Mouse (Mus musculus): ENCODE measurements around the gene Zeb2.
A peak's percentile ranks its signal among the peaks of the same experiment; 100 is the strongest.
"Not testable (repeated sequence)": the region's sequence is repeated elsewhere in the genome, so short reads cannot be mapped to it uniquely, and the experiment has no call there.

The Zeb2 gene

DNA sequence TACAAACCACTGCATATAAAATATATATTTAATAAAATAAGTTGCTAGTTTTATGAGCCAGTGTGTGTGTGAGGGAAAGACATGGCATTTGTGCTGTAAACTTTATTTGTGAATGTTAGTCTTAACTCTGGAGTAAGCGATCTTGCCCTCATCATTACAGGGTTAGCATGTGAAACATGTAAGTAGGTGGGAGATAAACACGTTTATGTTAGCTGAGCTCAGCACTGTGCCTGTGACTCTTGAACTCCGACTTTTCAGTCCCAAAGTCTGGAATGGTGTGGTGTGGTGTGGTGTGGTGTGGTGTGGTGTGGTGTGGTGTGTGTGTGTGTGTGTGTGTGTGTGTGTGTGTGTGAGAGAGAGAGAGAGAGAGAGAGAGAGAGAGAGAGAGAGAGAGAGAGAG, 5.6 kb downstream of the Zeb2 start:
- not testable (repeated sequence) for DNase-seq

GRCm38 (mm10) chr2:45110757-45111411, 6.3 kb downstream of the Zeb2 start:
- peak; percentile 66 for DNase-seq

DNA sequence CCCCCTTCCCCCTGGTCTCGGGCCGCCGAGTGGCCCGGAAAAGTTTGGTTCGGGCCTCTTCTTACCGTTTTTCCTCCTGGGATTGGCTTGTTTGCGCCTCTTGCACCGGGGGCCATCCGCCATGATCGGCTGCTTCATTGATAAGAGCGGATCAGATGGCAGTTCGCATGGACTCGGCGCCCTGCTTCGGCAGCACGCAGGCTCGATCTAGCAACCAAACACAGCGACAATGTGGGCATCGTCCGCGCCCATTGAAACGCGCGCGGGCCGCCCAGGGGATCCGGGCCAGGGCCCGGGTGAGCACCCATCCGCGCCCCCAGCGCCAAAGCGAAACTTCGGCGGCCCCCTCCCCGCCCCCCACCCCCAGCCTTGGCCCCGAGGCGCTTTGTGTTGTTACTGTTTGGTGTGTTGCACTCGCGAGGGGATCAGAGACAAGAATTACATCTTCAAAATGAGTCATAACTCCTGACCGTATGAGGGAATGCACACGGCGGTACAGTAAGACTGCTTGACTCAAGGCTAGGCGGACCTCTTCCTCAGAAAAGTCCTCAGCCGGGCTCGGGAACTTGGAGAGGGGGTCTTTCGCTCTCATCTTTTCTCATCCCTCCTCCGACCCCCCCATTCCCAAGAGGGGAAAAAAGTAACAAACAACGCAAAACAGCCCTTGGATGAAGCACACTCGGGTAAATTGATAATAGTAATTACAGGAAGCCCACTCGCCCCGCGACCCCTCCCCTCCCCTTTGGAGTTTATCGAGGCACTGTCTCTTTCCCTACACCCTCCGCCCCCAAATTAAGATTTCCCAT, 7.0 kb downstream of the Zeb2 start:
- DNase-seq: peak; percentile 77

GRCm38 (mm10) chr2:45109161-45109950, 7.8 kb downstream of the Zeb2 start:
- DNase-seq: peak; percentile 53

DNA sequence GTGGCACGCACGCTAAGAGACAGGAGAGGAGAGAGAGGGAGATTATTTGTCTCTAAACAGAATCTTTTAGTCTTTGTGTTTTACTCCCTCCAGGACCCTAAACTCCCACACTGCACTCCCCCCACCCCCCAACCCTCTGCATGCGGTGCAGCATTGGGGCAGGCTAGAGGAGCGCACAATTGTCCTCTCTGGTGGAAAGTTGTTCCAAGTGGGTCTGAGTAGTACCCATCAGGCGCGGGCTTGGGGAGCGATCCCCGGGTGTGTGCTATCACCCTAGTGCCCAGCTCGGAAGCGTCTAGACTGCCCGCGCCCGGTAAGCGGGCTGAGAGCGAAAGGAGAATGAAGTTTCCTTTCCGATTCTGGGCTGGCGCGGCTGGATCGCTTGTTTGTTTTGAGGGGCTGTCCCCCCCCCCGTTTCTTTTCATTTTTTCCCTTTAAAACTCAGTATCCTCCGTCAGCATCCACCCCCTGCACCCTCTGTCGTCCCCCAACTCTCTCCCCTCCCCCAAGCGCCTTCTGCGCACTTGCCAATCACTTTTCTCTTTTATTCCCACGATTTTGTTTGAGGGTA, 8.6 kb downstream of the Zeb2 start:
- peak; percentile 66 for DNase-seq

DNA sequence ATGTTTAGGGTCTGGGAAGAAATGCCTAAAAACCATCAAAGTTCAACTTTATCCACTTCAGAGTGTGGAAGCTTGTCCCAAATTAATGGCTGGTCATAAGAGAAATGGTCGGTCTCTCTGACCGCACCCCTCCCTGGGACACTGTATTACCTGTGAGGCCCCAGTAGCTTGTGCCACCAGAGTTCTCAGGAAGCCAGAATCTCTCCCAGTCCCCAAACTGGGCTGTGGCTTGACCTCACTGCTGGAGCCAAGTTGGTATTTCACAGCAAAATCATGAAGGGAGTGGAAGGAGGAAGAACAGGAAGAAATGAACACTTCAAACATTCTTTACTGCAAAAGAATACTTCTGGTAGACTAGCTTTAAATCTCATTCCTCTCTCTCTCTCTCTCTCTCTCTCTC, 9.6 kb downstream of the Zeb2 start:
- no peak for DNase-seq

- no peak for DNase-seq
These were observed 11.0 kb downstream of the Zeb2 start for GRCm38 (mm10) chr2:45105922-45106851.

DNA sequence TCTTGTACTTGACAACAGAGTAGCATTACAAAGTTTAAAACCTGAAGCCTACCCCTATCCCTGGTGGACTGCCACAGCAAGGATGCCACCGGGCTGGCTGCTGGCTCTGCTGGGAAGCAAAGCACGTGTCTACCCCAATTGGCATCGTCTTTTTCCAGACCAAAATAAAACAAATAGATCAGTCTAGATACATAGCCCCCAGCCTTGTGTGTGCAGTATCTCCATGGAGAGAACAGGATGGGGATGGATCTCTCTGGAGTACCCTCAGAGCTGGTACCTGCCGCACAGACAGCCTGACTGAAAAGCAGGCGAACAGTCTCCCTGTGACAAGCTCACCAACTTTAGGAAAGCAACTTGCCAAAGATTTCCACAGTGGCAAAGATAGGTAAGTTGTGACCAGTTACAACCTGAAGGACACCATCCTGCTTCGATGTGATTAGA, 11.9 kb downstream of the Zeb2 start:
- no peak for DNase-seq

DNA sequence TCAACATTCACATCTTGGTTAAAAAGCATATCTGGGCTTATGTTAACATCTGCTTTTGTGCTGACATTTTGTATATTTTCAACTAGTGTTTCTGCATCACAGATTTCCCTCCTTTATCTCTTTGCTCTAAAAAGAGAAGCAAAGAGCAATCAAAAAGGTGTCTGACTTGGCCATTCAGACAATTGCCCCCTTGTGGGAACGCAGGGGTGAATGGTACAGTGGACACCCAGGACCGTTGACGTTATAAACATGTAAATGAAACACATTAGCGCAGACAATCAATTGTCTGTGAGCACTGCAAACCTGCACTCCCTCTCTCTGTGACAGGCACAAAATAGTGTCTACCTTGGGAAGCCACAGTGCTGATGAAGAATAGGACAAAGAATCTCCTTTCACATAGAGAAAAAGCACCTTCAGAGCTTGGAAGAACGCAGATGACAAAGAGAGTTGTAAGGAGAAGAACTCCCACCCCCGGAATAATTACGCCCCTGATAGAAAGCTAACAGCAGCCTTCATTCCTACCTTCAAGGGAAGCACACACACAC, 12.6 kb downstream of the Zeb2 start:
- no peak for DNase-seq

DNA sequence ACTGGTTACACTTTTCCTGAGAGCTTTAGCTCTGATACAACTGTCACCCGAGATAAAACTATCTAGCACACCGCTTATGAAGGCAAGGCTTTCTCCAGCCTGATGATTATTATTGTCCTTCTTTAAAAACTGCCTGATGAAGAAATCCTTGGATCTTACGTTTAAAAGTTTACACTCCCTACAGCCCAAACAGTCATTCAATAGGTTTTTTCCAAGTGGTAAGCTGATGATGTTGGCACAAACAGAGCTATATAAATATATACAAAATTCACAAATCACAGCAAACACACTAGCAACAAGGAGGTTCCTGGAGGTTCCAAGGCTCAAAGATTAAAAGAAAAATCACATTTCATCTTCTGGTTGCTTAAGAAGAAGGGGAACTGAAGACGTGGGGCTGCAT, 13.1 kb downstream of the Zeb2 start:
- DNase-seq: no peak

GRCm38 (mm10) chr2:45103021-45103983, 13.9 kb downstream of the Zeb2 start:
- no peak for DNase-seq

DNA sequence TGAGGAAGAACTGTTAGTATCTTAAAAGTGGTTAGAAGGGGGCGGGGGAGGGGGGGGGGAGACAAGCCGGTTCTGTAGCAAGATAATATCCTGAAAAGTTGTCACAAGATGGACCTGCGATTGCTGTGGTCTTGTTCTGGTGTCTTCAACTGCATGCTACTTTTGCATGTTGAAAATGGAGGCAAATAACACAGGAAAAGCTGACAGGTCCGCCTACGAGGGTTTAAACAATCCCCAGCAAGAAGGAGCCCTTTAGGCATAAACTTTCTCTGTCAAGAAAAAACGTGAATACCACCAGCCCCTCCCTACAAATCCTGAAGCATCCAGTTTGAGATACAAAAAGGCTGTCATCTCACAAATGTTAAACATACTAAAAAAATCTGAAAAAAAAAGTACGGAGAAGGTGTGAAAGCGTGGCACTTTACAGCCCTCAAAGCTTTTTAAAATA, 15.0 kb downstream of the Zeb2 start:
- DNase-seq: no peak

DNA sequence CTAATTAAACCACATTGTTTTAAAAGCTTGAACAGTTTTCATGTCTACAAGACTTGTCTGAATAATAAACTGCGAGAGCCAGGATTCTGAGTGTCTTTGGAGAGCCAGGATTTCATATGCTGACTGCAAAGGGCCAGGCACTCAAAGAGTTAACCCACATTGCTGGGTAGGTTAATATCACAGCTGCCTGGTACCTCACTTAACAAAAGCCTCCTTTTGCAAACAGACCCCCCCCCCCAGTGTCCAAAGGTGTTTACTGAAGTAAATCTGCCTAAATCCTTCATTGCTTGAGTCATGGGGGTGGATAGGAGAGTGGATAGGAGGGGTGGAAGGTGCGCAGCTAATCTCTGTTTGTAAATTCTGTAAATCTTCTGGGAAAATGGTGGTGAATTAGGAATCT, 15.6 kb downstream of the Zeb2 start:
- no peak for DNase-seq

- DNase-seq: no peak
These were observed 16.2 kb downstream of the Zeb2 start for GRCm38 (mm10) chr2:45101040-45101439.

DNA sequence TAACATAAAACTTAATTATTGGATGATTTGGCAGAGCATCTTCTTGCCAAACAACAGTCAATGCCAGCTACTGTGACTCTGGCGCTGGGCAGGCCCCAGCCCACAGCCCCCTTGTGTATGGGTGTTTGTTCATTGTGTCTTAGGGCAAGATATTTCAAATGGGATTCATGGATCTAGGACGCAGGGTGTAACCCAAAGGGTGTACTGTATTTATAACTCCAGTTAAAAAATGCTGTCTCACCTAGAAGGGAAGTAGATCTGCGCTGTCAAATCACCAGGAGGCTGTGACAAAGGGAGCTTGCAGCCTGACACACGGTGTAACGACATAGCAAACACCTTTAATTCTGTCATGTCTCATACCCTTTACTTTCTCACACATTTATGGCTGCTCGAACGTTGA, 16.6 kb downstream of the Zeb2 start:
- DNase-seq: no peak

DNA sequence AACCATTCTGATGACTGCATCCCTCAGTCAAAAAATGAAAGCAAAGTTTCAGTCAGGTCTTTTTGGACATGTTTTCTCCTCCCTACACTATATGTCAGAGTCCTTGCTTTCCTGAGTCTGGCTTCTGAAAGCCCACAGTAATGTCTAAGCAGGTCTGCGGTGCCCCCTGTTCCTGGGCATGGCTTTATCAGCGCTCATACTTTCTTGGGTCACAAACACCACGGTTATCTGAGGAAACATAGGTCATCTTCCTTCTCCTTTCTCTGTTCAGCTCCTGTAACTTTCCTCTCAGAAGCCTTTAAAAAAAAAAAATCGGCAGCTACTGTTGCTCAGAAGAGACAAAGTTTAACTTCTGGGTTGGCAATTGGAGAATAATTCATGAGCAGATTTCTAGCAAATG, 17.2 kb downstream of the Zeb2 start:
- no peak for DNase-seq

DNA sequence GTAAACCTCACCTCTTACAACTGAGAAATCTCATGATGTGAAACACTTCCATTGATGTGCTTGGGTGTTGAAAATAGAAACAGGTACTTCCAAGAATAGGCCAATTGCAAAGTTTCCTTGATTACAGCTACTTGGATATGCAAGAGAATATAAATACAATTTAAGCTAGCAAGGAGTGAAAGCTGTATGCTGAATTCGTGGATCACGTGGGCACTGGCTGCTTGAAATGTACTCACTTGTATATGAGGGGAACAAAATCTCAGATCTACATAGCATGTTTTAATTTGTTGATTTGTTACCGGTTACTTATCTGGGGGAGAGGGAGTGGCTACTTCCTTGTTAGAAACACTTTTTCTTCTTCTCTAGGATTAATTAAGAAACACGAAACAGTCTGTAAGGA, 18.1 kb downstream of the Zeb2 start:
- DNase-seq: peak; percentile 1

- DNase-seq: peak; percentile 54
These were observed 19.2 kb downstream of the Zeb2 start for GRCm38 (mm10) chr2:45097969-45098368.

DNA sequence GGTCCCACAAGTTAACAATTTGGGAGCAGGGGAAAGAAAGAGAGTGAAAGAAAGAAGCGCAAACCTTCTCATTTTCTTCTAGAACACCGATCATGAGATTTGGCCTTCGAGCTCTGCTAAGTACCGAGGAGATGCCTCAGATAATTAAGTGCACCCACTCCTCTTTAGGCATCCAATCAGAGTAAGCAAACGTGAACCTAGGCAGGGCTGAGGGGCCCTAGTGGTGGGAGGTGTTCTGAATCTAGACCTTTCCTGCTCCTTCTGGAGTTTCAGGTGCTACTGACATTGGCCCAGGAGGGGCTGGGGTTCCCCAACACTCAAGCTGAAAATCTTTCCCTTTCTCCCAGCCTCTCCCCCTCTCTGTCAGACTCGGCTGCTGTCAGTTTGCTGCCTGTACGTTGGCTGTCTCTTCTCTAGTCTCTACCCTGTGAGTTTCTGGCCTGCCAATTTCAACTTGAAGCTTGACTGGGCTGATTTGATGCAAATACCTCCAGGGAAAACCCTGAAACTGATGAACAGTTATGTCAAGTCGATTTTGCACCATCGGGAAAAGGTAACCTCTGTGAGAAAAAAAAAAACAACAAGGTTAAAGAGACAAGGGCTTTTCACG, 20.5 kb downstream of the Zeb2 start:
- peak; percentile 19 for DNase-seq

DNA sequence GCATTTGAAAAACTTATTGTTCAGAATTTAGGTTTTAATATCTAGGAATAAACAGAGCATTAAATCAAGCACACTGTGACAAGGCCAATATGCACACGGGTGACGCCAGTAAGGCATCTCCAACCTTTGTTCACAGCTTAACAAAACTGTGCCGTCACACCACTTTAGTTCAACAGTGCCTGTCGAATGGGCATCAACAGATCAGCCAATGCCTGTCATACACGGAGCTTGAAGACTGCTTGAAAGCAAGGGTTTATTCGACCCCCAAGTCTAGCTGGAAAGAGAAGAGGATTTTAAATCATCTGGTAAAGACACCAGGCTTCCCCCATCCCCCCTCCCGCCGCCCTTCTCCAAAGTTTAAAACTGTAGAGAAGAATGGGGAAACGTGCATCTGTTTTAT, 21.4 kb downstream of the Zeb2 start:
- DNase-seq: no peak
